Mouse (Mus musculus) erythroblast, embryonic 14.5 days (primary cell): Measurements from ENCODE around the gene Sbk3. TPM values are rescaled to one million over a fixed set of nuclear protein-coding genes. Genes with fewer than 3 reads are reported as not detected.

ENCODE experiments used
- H3K27me3 ChIP-seq: 2 replicates; pipeline ENCODE4 v1.6.1; 2012; ENCODE audit warnings: inconsistent platforms; ENCODE audit not compliant: control insufficient read depth
- H3K36me3 ChIP-seq: 2 replicates; pipeline ENCODE4 v1.6.1; 2012; ENCODE audit warnings: mild to moderate bottlenecking, inconsistent platforms; ENCODE audit not compliant: control insufficient read depth
- H3K4me1 ChIP-seq: 2 replicates; pipeline ENCODE4 v1.6.1; 2012; ENCODE audit warnings: inconsistent platforms; ENCODE audit not compliant: control insufficient read depth
- H3K4me3 ChIP-seq: replicated peaks from 2 replicates; pipeline ENCODE3; 2012; ENCODE audit warnings: moderate library complexity, mild to moderate bottlenecking, inconsistent platforms
- H3K9me3 ChIP-seq: 2 replicates; pipeline ENCODE4 v1.6.1; 2012; ENCODE audit warnings: low read length, inconsistent platforms, mixed read lengths; ENCODE audit not compliant: control insufficient read depth
- GATA1 ChIP-seq: IDR thresholded peaks from 2 replicates; pipeline ENCODE4 v1.6.1; 2012; ENCODE audit warnings: low read length, inconsistent platforms, mixed read lengths
- TAL1 ChIP-seq: IDR thresholded peaks from 3 replicates; pipeline ENCODE4 v1.6.1; 2012; ENCODE audit warnings: low read length, inconsistent platforms, mixed read lengths
- polyA plus RNA-seq: library from polyadenylated mRNA; stranded (reverse); fragments of >175 nt; gene quantifications from 2 replicates; pipeline ENCODE4 v1.2.3, GENCODE M21; 2012

Gene Sbk3
- polyA plus RNA-seq, 1 experiment = not detected

- H3K36me3 ChIP-seq = no peaks in the 10 kb centered on the region
- H3K27me3 ChIP-seq = no peaks in the 10 kb centered on the region
- TF ChIP-seq GATA1 (no peak), TAL1 (no peak)
- no peak overlapping the region for H3K4me3 ChIP-seq
- H3K9me3 ChIP-seq = no peaks in the 10 kb centered on the region
- peaks cover 3% of the 10 kb centered on the region for H3K4me1 ChIP-seq
Measured at GRCm38 (mm10) chr7:4963527-4963926, 7.4 kb downstream of the Sbk3 start.

- Histone ChIP-seq H3K9me3 (peaks cover 8% of the 10 kb centered on the region), H3K27me3 (no peaks in the 10 kb centered on the region), H3K4me1 (no peaks in the 10 kb centered on the region), H3K4me3 (no peak overlapping the region), H3K36me3 (no peaks in the 10 kb centered on the region)
- TF ChIP-seq GATA1 = no peak
- no peak for TF ChIP-seq TAL1
Measured at GRCm38 (mm10) chr7:4957361-4957760, 13.6 kb downstream of the Sbk3 start.

- no peaks in the 10 kb centered on the region for H3K27me3 ChIP-seq
- TF ChIP-seq TAL1 = no peak
- no peak for TF ChIP-seq GATA1
- peaks cover 8% of the 10 kb centered on the region for H3K9me3 ChIP-seq
- H3K4me1 ChIP-seq = no peaks in the 10 kb centered on the region
- no peaks in the 10 kb centered on the region for H3K36me3 ChIP-seq
- H3K4me3 ChIP-seq = no peak overlapping the region
Measured at GRCm38 (mm10) chr7:4953815-4954445, 17.0 kb downstream of the Sbk3 start.

- H3K4me1 ChIP-seq = no peaks in the 10 kb centered on the region
- no peaks in the 10 kb centered on the region for H3K27me3 ChIP-seq
- no peak overlapping the region for H3K4me3 ChIP-seq
- no peaks in the 10 kb centered on the region for H3K36me3 ChIP-seq
- no peak for TF ChIP-seq TAL1
- TF ChIP-seq GATA1 = no peak
- H3K9me3 ChIP-seq = peaks cover 8% of the 10 kb centered on the region
Measured at GRCm38 (mm10) chr7:4950561-4951342, 20.2 kb downstream of the Sbk3 start.

- H3K36me3 ChIP-seq = no peaks in the 10 kb centered on the region
- no peaks in the 10 kb centered on the region for H3K27me3 ChIP-seq
Measured at GRCm38 (mm10) chr7:4948386-4948785, 22.6 kb downstream of the Sbk3 start.

GRCm38 (mm10) chr7:4947855-4948254 is 23.1 kb downstream of the Sbk3 start:
- H3K36me3 ChIP-seq = no peaks in the 10 kb centered on the region
- no peaks in the 10 kb centered on the region for H3K27me3 ChIP-seq
- peaks cover 5% of the 10 kb centered on the region for H3K9me3 ChIP-seq
- no peak overlapping the region for H3K4me3 ChIP-seq
- H3K4me1 ChIP-seq = peaks cover 5% of the 10 kb centered on the region; the same call in 1 of the 2 replicates
- no peak for TF ChIP-seq TAL1

More at GRCm38 (mm10) chr7:4948386-4948785, 22.6 kb downstream of the Sbk3 start:
- H3K4me1 ChIP-seq = peaks cover 3% of the 10 kb centered on the region; the same call in 1 of the 2 replicates
- no peak overlapping the region for H3K4me3 ChIP-seq
- no peak for TF ChIP-seq GATA1
- no peak for TF ChIP-seq TAL1
- H3K9me3 ChIP-seq = peaks cover 8% of the 10 kb centered on the region

- Histone ChIP-seq H3K27me3 (no peaks in the 10 kb centered on the region), H3K36me3 (no peaks in the 10 kb centered on the region), H3K9me3 (no peaks in the 10 kb centered on the region), H3K4me1 (peaks cover 5% of the 10 kb centered on the region; the same call in 1 of the 2 replicates), H3K4me3 (peak overlapping the region; percentile 35)
- TF ChIP-seq TAL1 = no peak
- no peak for TF ChIP-seq GATA1
Measured at GRCm38 (mm10) chr7:4943223-4943815, 27.6 kb downstream of the Sbk3 start.

- no peaks in the 10 kb centered on the region for H3K27me3 ChIP-seq
- TF ChIP-seq TAL1 (no peak), GATA1 (no peak)
- H3K9me3 ChIP-seq = no peaks in the 10 kb centered on the region
- no peak overlapping the region for H3K4me3 ChIP-seq
- H3K4me1 ChIP-seq = peaks cover 5% of the 10 kb centered on the region; the same call in 1 of the 2 replicates
- no peaks in the 10 kb centered on the region for H3K36me3 ChIP-seq
Measured at GRCm38 (mm10) chr7:4942673-4943072, 28.3 kb downstream of the Sbk3 start.

GRCm38 (mm10) chr7:4940068-4940479 is 30.9 kb downstream of the Sbk3 start:
- H3K4me1 ChIP-seq = peaks cover 5% of the 10 kb centered on the region; the same call in 1 of the 2 replicates
- no peak overlapping the region for H3K4me3 ChIP-seq
- TF ChIP-seq TAL1 = no peak
- TF ChIP-seq GATA1 = no peak

More at GRCm38 (mm10) chr7:4940068-4940479, 30.9 kb downstream of the Sbk3 start:
- H3K36me3 ChIP-seq = no peaks in the 10 kb centered on the region
- H3K27me3 ChIP-seq = no peaks in the 10 kb centered on the region
- H3K9me3 ChIP-seq = no peaks in the 10 kb centered on the region
